Mouse (Mus musculus) MEL (cell line): Measurements from ENCODE around the gene Terb1. TPM values are rescaled to one million over a fixed set of nuclear protein-coding genes. Genes with fewer than 3 reads are reported as not detected.

Experiments used
- DNase-seq: peaks from one replicate; pipeline ENCODE4 v3.0.0; 2011; ENCODE audit warnings: low read depth, low spot score
- H3K27ac ChIP-seq: 2 replicates; pipeline ENCODE4 v1.5.1; 2012; ENCODE audit warnings: low read depth, mild to moderate bottlenecking, control low read depth, low read length, moderate library complexity; ENCODE audit not compliant: control insufficient read depth
- H3K27me3 ChIP-seq, 2 experiments: fragments of 150-350 bp in 1 of 2; sonication (generic) in 1 of 2; 2 replicates each; pipeline ENCODE4 v1.6.1; 2012; ENCODE audit warnings: low read length in 2 of 2, mild to moderate bottlenecking in 2 of 2, improper control_type of control experiment in 1 of 2, moderate library complexity in 1 of 2; ENCODE audit not compliant: insufficient read depth in 2 of 2, control insufficient read depth in 1 of 2
- H3K36me3 ChIP-seq, 2 experiments: 2 replicates each; pipeline ENCODE4 v1.6.1; 2012 to 2014; ENCODE audit warnings: low read length in 2 of 2, improper control_type of control experiment in 1 of 2, inconsistent platforms in 1 of 2, mild to moderate bottlenecking in 1 of 2; ENCODE audit not compliant: insufficient read depth in 2 of 2, control insufficient read depth in 1 of 2
- H3K4me1 ChIP-seq, 2 experiments: fragments of 150-350 bp in 1 of 2; sonication (generic) in 1 of 2; 2 replicates each; pipeline ENCODE4 v1.6.1; 2012; ENCODE audit warnings: low read length in 2 of 2, improper control_type of control experiment in 1 of 2, mild to moderate bottlenecking in 1 of 2; ENCODE audit not compliant: insufficient read depth in 2 of 2, control insufficient read depth in 1 of 2
- H3K4me3 ChIP-seq, 2 experiments: fragments of 150-350 bp in 1 of 2; sonication (generic) in 1 of 2; 2 replicates each; pipeline ENCODE4 v1.5.1; 2012; ENCODE audit warnings: low read depth in 2 of 2, low read length in 2 of 2, mild to moderate bottlenecking in 2 of 2, moderate library complexity in 2 of 2, control low read depth in 1 of 2, improper control_type of control experiment in 1 of 2; ENCODE audit not compliant: control insufficient read depth in 1 of 2, insufficient read depth in 1 of 2
- H3K79me2 ChIP-seq: 2 replicates; pipeline ENCODE4 v1.6.1; 2012; ENCODE audit warnings: mild to moderate bottlenecking, low read length, moderate library complexity; ENCODE audit not compliant: control insufficient read depth, poor library complexity, insufficient read depth
- H3K9ac ChIP-seq: 2 replicates; pipeline ENCODE4 v1.6.1; 2012; ENCODE audit warnings: low read depth, mild to moderate bottlenecking, control low read depth, low read length, moderate library complexity; ENCODE audit not compliant: control insufficient read depth, poor library complexity, severe bottlenecking
- H3K9me3 ChIP-seq: fragments of 150-350 bp; sonication (generic); replicated peaks from 2 replicates; pipeline ENCODE4 v1.6.1; 2012; ENCODE audit warnings: mild to moderate bottlenecking, low read length, improper control_type of control experiment, moderate library complexity; ENCODE audit not compliant: insufficient read depth
- ELF1 ChIP-seq: IDR thresholded peaks from 2 replicates; pipeline ENCODE4 v1.6.1; 2014; ENCODE audit warnings: low read depth, mild to moderate bottlenecking, inconsistent platforms, low read length, improper control_type of control experiment, moderate library complexity
- GABPA ChIP-seq: IDR thresholded peaks from 2 replicates; pipeline ENCODE4 v1.6.1; 2012; ENCODE audit warnings: low read depth, mild to moderate bottlenecking, inconsistent platforms, low read length, improper control_type of control experiment, moderate library complexity
- GATA1 ChIP-seq: IDR thresholded peaks from 2 replicates; pipeline ENCODE4 v1.6.1; 2011; ENCODE audit warnings: low read depth, low read length, improper control_type of control experiment
- HCFC1 ChIP-seq: IDR thresholded peaks from 2 replicates; pipeline ENCODE4 v1.6.1; 2012; ENCODE audit warnings: low read depth, mild to moderate bottlenecking, inconsistent platforms, low read length, improper control_type of control experiment, moderate library complexity
- KAT2A ChIP-seq: conservative IDR thresholded peaks from 2 replicates; pipeline ENCODE4 v1.6.1; 2012; ENCODE audit warnings: low read depth, low read length, improper control_type of control experiment, inconsistent platforms
- MAX ChIP-seq: IDR thresholded peaks from 2 replicates; pipeline ENCODE4 v1.6.1; 2011; ENCODE audit warnings: low read length, improper control_type of control experiment
- NELFE ChIP-seq: IDR thresholded peaks from 2 replicates; pipeline ENCODE4 v1.6.1; 2011; ENCODE audit warnings: low read depth, low read length, improper control_type of control experiment
- NRF1 ChIP-seq: IDR thresholded peaks from 2 replicates; pipeline ENCODE4 v1.6.1; 2014; ENCODE audit warnings: low read depth, mild to moderate bottlenecking, inconsistent platforms, low read length, improper control_type of control experiment, moderate library complexity; ENCODE audit not compliant: poor library complexity, insufficient read depth, severe bottlenecking
- TBP ChIP-seq: IDR thresholded peaks from 2 replicates; pipeline ENCODE4 v1.8.0; 2011; ENCODE audit warnings: low read depth, low read length, improper control_type of control experiment
- USF1 ChIP-seq: IDR thresholded peaks from 2 replicates; pipeline ENCODE4 v1.6.1; 2014; ENCODE audit warnings: low read depth, mild to moderate bottlenecking, inconsistent platforms, low read length, improper control_type of control experiment, moderate library complexity
- USF2 ChIP-seq, 2 experiments: IDR thresholded peaks; 2 replicates each; pipeline ENCODE4 v1.6.1; 2011 to 2012; ENCODE audit warnings: improper control_type of control experiment in 2 of 2, low read length in 2 of 2, borderline replicate concordance in 1 of 2, inconsistent platforms in 1 of 2, low read depth in 1 of 2, mild to moderate bottlenecking in 1 of 2; ENCODE audit not compliant: insufficient read depth in 1 of 2
- ZKSCAN1 ChIP-seq: IDR thresholded peaks from 2 replicates; pipeline ENCODE4 v1.6.1; 2012; ENCODE audit warnings: low read depth, mild to moderate bottlenecking, inconsistent platforms, low read length, improper control_type of control experiment, moderate library complexity
- ZMIZ1 ChIP-seq: IDR thresholded peaks from 2 replicates; pipeline ENCODE4 v1.6.1; 2012; ENCODE audit warnings: low read depth, mild to moderate bottlenecking, inconsistent platforms, low read length, improper control_type of control experiment, moderate library complexity
- polyA plus RNA-seq, 2 experiments: library from polyadenylated mRNA; stranded (reverse) in 1 of 2; unstranded in 1 of 2; fragments of >175 nt in 1 of 2; fragments of >200 nt in 1 of 2; gene quantifications; 2 replicates each; pipeline versions ENCODE4 v1.2.1 to v1.2.4; 2012; ENCODE audit warnings: low replicate concordance in 2 of 2, low read depth in 1 of 2; ENCODE audit not compliant: insufficient read length in 2 of 2, insufficient read depth in 1 of 2, missing spikeins in 1 of 2
- total RNA-seq: library from RNA; depleted of rRNA; stranded (reverse); fragments of 300-350 nt; gene quantifications from 2 replicates; pipeline ENCODE4 v1.2.3, GENCODE M21; 2012

Terb1 gene
- total and polyA plus RNA-seq, 3 experiments = not detected

- Histone ChIP-seq H3K36me3 (peaks cover 12 to 36% of the 10 kb centered on the region in 2 experiments), H3K4me3 (no peak overlapping the region), H3K27ac (no peak overlapping the region), H3K27me3 (no peaks in the 10 kb centered on the region), H3K9me3 (no peaks in the 10 kb centered on the region), H3K79me2 (peaks cover 5% of the 10 kb centered on the region), H3K4me1 (peaks cover 0 to 14% of the 10 kb centered on the region in 2 experiments; a peak in 2 of 4 replicates), H3K9ac (no peak overlapping the region)
- DNase-seq = no peak
- TF ChIP-seq NRF1 (no peak), GATA1 (no peak), MAX (no peak), ELF1 (no peak), KAT2A (no peak), TBP (no peak), NELFE (no peak), ZMIZ1 (no peak), USF1 (no peak), GABPA (no peak), HCFC1 (no peak)
Observed at GRCm38 (mm10) chr8:104430230-104430629, 79.5 kb downstream of the Terb1 start.

GRCm38 (mm10) chr8:104427703-104428102 is 82.0 kb downstream of the Terb1 start:
- H3K27ac ChIP-seq = no peak overlapping the region

GRCm38 (mm10) chr8:104422313-104422712 is 87.4 kb downstream of the Terb1 start:
- Histone ChIP-seq H3K27ac (no peak overlapping the region), H3K9ac (no peak overlapping the region), H3K9me3 (no peaks in the 10 kb centered on the region)
- no peak for TF ChIP-seq ZKSCAN1
- TF ChIP-seq, all 39 proteins: peak for 0
- H3K36me3 ChIP-seq = peaks cover 0 to 28% of the 10 kb centered on the region in 2 experiments; a peak in 2 of 4 replicates
- H3K4me3 ChIP-seq = no peak overlapping the region
- no peak for DNase-seq
- H3K79me2 ChIP-seq = no peaks in the 10 kb centered on the region
- H3K4me1 ChIP-seq = no peaks in the 10 kb centered on the region
- H3K27me3 ChIP-seq = no peaks in the 10 kb centered on the region

More at GRCm38 (mm10) chr8:104427703-104428102, 82.0 kb downstream of the Terb1 start:
- H3K36me3 ChIP-seq = peaks cover 0 to 35% of the 10 kb centered on the region in 2 experiments; a peak in 2 of 4 replicates
- no peak overlapping the region for H3K4me3 ChIP-seq
- no peaks in the 10 kb centered on the region for H3K79me2 ChIP-seq
- no peak for TF ChIP-seq USF2 (IDR thresholded peaks at IDR 0.05; ENCODE audit: borderline replicate concordance in 1 of 2, insufficient read depth in 1 of 2, low read depth in 1 of 2, low read length in 2 of 2)
- no peak overlapping the region for H3K9ac ChIP-seq
- H3K4me1 ChIP-seq = no peaks in the 10 kb centered on the region
- H3K27me3 ChIP-seq = no peaks in the 10 kb centered on the region
- no peaks in the 10 kb centered on the region for H3K9me3 ChIP-seq
- DNase-seq = no peak
